Mouse (Mus musculus): ENCODE results near the gene Zfand4. TPM values are rescaled to one million over a fixed set of nuclear protein-coding genes. Genes with fewer than 3 reads are reported as not detected.
A peak's percentile ranks its signal among the peaks of the same experiment; 100 is the strongest.

Gene Zfand4
- polyA plus RNA-seq, 1 experiment, result 2.1 TPM

DNA sequence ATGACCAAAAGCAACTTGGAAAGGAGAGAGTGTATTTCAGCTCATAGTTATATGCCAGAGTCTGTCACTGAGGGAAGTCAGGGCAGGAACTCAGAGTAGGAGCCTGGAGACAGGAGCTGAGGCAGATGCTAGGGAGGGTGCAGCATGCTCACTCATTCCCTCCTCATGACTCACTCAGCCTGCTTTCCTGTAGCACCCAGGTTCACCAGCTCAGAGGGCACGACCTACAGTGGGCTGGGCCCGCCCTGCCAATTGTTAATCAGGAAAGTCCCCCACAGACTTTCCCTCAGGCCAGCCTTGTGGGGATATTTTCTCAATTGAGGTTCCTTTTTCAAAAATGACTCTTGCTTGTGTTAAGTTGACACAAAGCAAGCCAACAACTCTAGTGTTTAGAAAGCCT lies 23.7 kb upstream of the Zfand4 start:
- H3K36me3 ChIP-seq (ENCODE audit: control insufficient read depth, insufficient read depth), result peaks cover 15% of the 10 kb centered on the region
- H3K79me2 ChIP-seq (ENCODE audit: control insufficient read depth, insufficient read depth), result no peaks in the 10 kb centered on the region
- no peak overlapping the region for H3K4me3 ChIP-seq
- no peak overlapping the region for H3K4me2 ChIP-seq (ENCODE audit: low read depth)
- no peak overlapping the region for H3ac ChIP-seq (ENCODE audit: control insufficient read depth, insufficient read length)
- H3K27me3 ChIP-seq (ENCODE audit: control insufficient read depth, insufficient read depth, insufficient read length), result no peaks in the 10 kb centered on the region
- TF ChIP-seq MAX (IDR thresholded peaks at IDR 0.05; ENCODE audit: low read depth) (no peak), POLR2A (IDR thresholded peaks at IDR 0.05; ENCODE audit: insufficient read length, low read depth) (no peak), MYOG (IDR thresholded peaks at IDR 0.05; ENCODE audit: control insufficient read depth in 1 of 3, insufficient read depth in 1 of 3, insufficient read length in 2 of 3, low read depth in 2 of 3) (no peak), SRF (IDR thresholded peaks at IDR 0.05; ENCODE audit: control insufficient read depth, insufficient read length, low read depth) (no peak), POLR2AphosphoS2 (IDR thresholded peaks at IDR 0.05; ENCODE audit: insufficient read length, low read depth) (no peak), CEBPB (IDR thresholded peaks at IDR 0.05; ENCODE audit: insufficient read depth, poor library complexity, severe bottlenecking) (no peak), TCF12 (IDR thresholded peaks at IDR 0.05; ENCODE audit: insufficient read depth, poor library complexity, severe bottlenecking) (no peak), MYOD1 (IDR thresholded peaks at IDR 0.05; ENCODE audit: control insufficient read depth in 1 of 3, insufficient read length in 2 of 3, low read depth in 2 of 3) (no peak), E2F4 (IDR thresholded peaks at IDR 0.05; ENCODE audit: insufficient read depth) (no peak), REST (IDR thresholded peaks at IDR 0.05; ENCODE audit: insufficient read depth, insufficient read length) (no peak), TCF3 (IDR thresholded peaks at IDR 0.05; ENCODE audit: insufficient read length, low read depth) (no peak), USF1 (IDR thresholded peaks at IDR 0.05; ENCODE audit: low read depth) (no peak)

DNA sequence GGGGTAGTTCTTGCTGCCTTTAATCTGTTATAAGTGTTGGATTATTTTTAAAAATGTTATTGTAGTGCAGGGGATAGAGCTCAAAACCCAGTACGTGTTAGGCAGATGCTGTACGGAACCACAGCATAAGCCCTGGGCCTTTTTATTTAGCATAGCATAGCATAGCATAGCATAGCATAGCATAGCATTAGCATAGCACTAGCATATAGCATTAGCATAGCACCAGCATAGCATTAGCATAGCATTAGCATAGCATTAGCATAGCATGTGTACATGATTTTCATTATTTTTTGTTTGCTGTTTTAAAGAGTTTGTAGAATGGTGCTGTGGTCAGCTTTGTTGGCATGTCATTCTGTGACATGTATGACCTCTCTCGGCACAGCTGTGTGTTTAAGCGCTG lies 4.4 kb upstream of the Zfand4 start:
- H3K36me3 ChIP-seq (ENCODE audit: control insufficient read depth, insufficient read depth), result peaks cover 20% of the 10 kb centered on the region
- no peaks in the 10 kb centered on the region for H3K79me2 ChIP-seq (ENCODE audit: control insufficient read depth, insufficient read depth)
- no peak overlapping the region for H3K4me2 ChIP-seq (ENCODE audit: low read depth)
- no peak for TF ChIP-seq SRF (IDR thresholded peaks at IDR 0.05; ENCODE audit: control insufficient read depth, insufficient read length, low read depth)
- TF ChIP-seq MAX (IDR thresholded peaks at IDR 0.05; ENCODE audit: low read depth), result no peak
- no peak for TF ChIP-seq MYOG (IDR thresholded peaks at IDR 0.05; ENCODE audit: control insufficient read depth in 1 of 3, insufficient read depth in 1 of 3, insufficient read length in 2 of 3, low read depth in 2 of 3)
- no peak for TF ChIP-seq TCF3 (IDR thresholded peaks at IDR 0.05; ENCODE audit: insufficient read length, low read depth)
- TF ChIP-seq REST (IDR thresholded peaks at IDR 0.05; ENCODE audit: insufficient read depth, insufficient read length), result no peak
- no peak for TF ChIP-seq CEBPB (IDR thresholded peaks at IDR 0.05; ENCODE audit: insufficient read depth, poor library complexity, severe bottlenecking)
- no peak for TF ChIP-seq POLR2AphosphoS2 (IDR thresholded peaks at IDR 0.05; ENCODE audit: insufficient read length, low read depth)
- no peak overlapping the region for H3K4me3 ChIP-seq
- no peak overlapping the region for H3ac ChIP-seq (ENCODE audit: control insufficient read depth, insufficient read length)
- no peaks in the 10 kb centered on the region for H3K27me3 ChIP-seq (ENCODE audit: control insufficient read depth, insufficient read depth, insufficient read length)

DNA sequence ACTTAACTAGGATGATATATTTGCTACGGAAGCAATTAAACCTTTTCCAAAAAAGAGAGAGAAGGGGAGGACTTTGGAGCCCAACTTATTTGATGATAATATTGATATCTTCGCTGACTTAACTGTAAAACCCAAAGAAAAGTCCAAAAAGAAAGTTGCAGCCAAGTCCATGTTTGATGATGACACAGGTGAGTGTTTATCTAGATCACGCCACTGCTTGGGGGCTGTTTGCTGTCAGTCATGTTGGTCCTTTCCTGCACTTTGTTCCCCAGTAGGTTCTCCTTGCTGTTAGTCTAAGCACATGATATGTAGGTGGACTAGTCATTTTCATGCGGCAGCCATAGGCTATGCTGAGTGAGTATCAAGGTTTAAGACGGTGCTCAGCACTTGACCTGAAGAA lies 3.5 kb upstream of the Zfand4 start:
- no peak for TF ChIP-seq MAX (IDR thresholded peaks at IDR 0.05; ENCODE audit: low read depth)
- TF ChIP-seq MYOD1 (IDR thresholded peaks at IDR 0.05; ENCODE audit: control insufficient read depth in 1 of 3, insufficient read length in 2 of 3, low read depth in 2 of 3), result no peak
- no peak for TF ChIP-seq TCF12 (IDR thresholded peaks at IDR 0.05; ENCODE audit: insufficient read depth, poor library complexity, severe bottlenecking)
- no peak for TF ChIP-seq USF1 (IDR thresholded peaks at IDR 0.05; ENCODE audit: low read depth)
- no peak for TF ChIP-seq MYOG (IDR thresholded peaks at IDR 0.05; ENCODE audit: control insufficient read depth in 1 of 3, insufficient read depth in 1 of 3, insufficient read length in 2 of 3, low read depth in 2 of 3)
- no peak for TF ChIP-seq POLR2A (IDR thresholded peaks at IDR 0.05; ENCODE audit: insufficient read length, low read depth)
- no peak for TF ChIP-seq POLR2AphosphoS2 (IDR thresholded peaks at IDR 0.05; ENCODE audit: insufficient read length, low read depth)
- no peak for TF ChIP-seq SRF (IDR thresholded peaks at IDR 0.05; ENCODE audit: control insufficient read depth, insufficient read length, low read depth)
- TF ChIP-seq CEBPB (IDR thresholded peaks at IDR 0.05; ENCODE audit: insufficient read depth, poor library complexity, severe bottlenecking), result no peak
- TF ChIP-seq E2F4 (IDR thresholded peaks at IDR 0.05; ENCODE audit: insufficient read depth), result no peak
- no peak for TF ChIP-seq REST (IDR thresholded peaks at IDR 0.05; ENCODE audit: insufficient read depth, insufficient read length)
- no peak for TF ChIP-seq TCF3 (IDR thresholded peaks at IDR 0.05; ENCODE audit: insufficient read length, low read depth)
- no peak overlapping the region for H3K4me3 ChIP-seq
- no peak overlapping the region for H3ac ChIP-seq (ENCODE audit: control insufficient read depth, insufficient read length)
- no peaks in the 10 kb centered on the region for H3K79me2 ChIP-seq (ENCODE audit: control insufficient read depth, insufficient read depth)
- H3K4me2 ChIP-seq (ENCODE audit: low read depth), result no peak overlapping the region
- no peaks in the 10 kb centered on the region for H3K27me3 ChIP-seq (ENCODE audit: control insufficient read depth, insufficient read depth, insufficient read length)
- peaks cover 14% of the 10 kb centered on the region for H3K36me3 ChIP-seq (ENCODE audit: control insufficient read depth, insufficient read depth)

DNA sequence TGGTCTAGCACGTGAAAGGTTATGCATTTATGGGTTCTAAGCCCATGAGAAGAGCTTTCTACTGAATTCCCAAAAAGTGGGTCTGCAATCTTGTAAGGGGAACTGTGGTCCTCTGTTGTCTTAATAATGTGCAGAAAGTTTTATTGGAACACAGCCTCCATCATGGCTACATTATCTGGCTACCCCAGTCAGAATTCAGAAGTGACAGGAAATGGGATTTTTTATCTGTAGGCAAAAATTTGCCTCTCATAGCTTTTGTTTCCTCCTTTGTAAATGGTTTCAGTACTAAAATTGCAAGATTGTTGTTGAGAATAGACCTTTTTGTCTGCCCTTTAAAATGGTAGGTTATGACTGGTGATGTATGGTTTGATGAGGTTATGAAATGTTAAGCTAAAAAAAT lies 1.2 kb upstream of the Zfand4 start:
- no peaks in the 10 kb centered on the region for H3K79me2 ChIP-seq (ENCODE audit: control insufficient read depth, insufficient read depth)
- no peak for TF ChIP-seq SRF (IDR thresholded peaks at IDR 0.05; ENCODE audit: control insufficient read depth, insufficient read length, low read depth)
- TF ChIP-seq TCF12 (IDR thresholded peaks at IDR 0.05; ENCODE audit: insufficient read depth, poor library complexity, severe bottlenecking), result no peak
- TF ChIP-seq POLR2A (IDR thresholded peaks at IDR 0.05; ENCODE audit: insufficient read length, low read depth), result no peak
- TF ChIP-seq TCF3 (IDR thresholded peaks at IDR 0.05; ENCODE audit: insufficient read length, low read depth), result no peak
- TF ChIP-seq MYOD1 (IDR thresholded peaks at IDR 0.05; ENCODE audit: control insufficient read depth in 1 of 3, insufficient read length in 2 of 3, low read depth in 2 of 3), result no peak
- TF ChIP-seq MAX (IDR thresholded peaks at IDR 0.05; ENCODE audit: low read depth), result no peak
- no peak for TF ChIP-seq E2F4 (IDR thresholded peaks at IDR 0.05; ENCODE audit: insufficient read depth)
- H3K4me2 ChIP-seq (ENCODE audit: low read depth), result no peak overlapping the region
- H3K27me3 ChIP-seq (ENCODE audit: control insufficient read depth, insufficient read depth, insufficient read length), result no peaks in the 10 kb centered on the region
- peaks cover 5% of the 10 kb centered on the region for H3K36me3 ChIP-seq (ENCODE audit: control insufficient read depth, insufficient read depth)
- H3K4me3 ChIP-seq, result no peak overlapping the region
- H3ac ChIP-seq (ENCODE audit: control insufficient read depth, insufficient read length), result no peak overlapping the region

DNA sequence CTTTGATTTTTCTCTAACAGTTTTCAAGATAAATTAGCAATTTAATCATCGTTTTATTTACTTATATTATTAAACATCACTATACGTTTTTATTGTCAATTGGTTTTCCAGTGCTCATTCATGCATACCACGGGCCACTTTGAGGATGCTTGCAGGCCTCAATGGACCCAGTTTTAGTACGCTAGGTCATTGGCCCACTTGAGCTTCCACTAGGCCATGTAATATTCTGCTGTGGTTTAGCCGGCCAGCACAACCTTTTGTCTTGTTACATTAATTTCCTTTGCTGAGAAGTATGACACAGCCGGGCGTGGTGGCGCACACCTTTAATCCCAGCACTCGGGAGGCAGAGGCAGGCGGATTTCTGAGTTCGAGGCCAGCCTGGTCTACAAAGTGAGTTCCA lies 814 bp downstream of the Zfand4 start:
- peak overlapping the region; percentile 36 for H3K4me3 ChIP-seq
- H3K79me2 ChIP-seq (ENCODE audit: control insufficient read depth, insufficient read depth), result no peaks in the 10 kb centered on the region
- peak overlapping the region; percentile 21 for H3ac ChIP-seq (ENCODE audit: control insufficient read depth, insufficient read length)
- TF ChIP-seq REST (IDR thresholded peaks at IDR 0.05; ENCODE audit: insufficient read depth, insufficient read length), result no peak
- no peak for TF ChIP-seq MYOD1 (IDR thresholded peaks at IDR 0.05; ENCODE audit: control insufficient read depth in 1 of 3, insufficient read length in 2 of 3, low read depth in 2 of 3)
- TF ChIP-seq POLR2A (IDR thresholded peaks at IDR 0.05; ENCODE audit: insufficient read length, low read depth), result no peak
- H3K36me3 ChIP-seq (ENCODE audit: control insufficient read depth, insufficient read depth), result peaks cover 5% of the 10 kb centered on the region
- peak overlapping the region; percentile 76 for H3K4me2 ChIP-seq (ENCODE audit: low read depth)
- no peaks in the 10 kb centered on the region for H3K27me3 ChIP-seq (ENCODE audit: control insufficient read depth, insufficient read depth, insufficient read length)
